Mouse (Mus musculus) cerebellum, adult 2 months (tissue): ENCODE measurements around the gene Klrb1a.

Source experiments
- CTCF ChIP-seq: fragments of 200-500 bp; IDR thresholded peaks from 2 replicates; pipeline ENCODE4 v1.5.1; 2011; ENCODE audit warnings: low read depth, mild to moderate bottlenecking, control low read depth, low read length, moderate library complexity, borderline replicate concordance; ENCODE audit not compliant: insufficient read depth
- POLR2A ChIP-seq: fragments of 200-500 bp; IDR thresholded peaks from 2 replicates; pipeline ENCODE4 v1.6.1; 2011; ENCODE audit warnings: low read length, control low read depth, borderline replicate concordance; ENCODE audit not compliant: insufficient read depth

- TF ChIP-seq POLR2A (no peak), CTCF (no peak)
Measured at GRCm38 (mm10) chr6:128641116-128641716, 17.9 kb upstream of the Klrb1a start.
